Mouse (Mus musculus) heart, postnatal 0 days (tissue): Measurements from ENCODE around the gene Ssbp3. TPM values are rescaled to one million over a fixed set of nuclear protein-coding genes. Genes with fewer than 3 reads are reported as not detected.

ENCODE experiments used
- ATAC-seq: fragments of 200-750 bp; cut with Nextera tagmentation; 2 replicates; pipeline ENCODE4 v1.8.0; 2017; ENCODE audit warnings: low read depth, moderate number of reproducible peaks, moderate library complexity; ENCODE audit not compliant: insufficient read depth
- DNase-seq: peaks from one replicate; pipeline ENCODE4 v3.0.0-alpha.2; 2016; ENCODE audit warnings: low spot score
- H3K27ac ChIP-seq: fragments of 300-500 bp; sonication (generic); 2 replicates; pipeline ENCODE4 v1.5.1; 2014; ENCODE audit warnings: low read depth, mild to moderate bottlenecking
- H3K27me3 ChIP-seq: fragments of 300-500 bp; sonication (generic); 2 replicates; pipeline ENCODE4 v1.6.1; 2014; ENCODE audit warnings: low read length, mixed read lengths; ENCODE audit not compliant: control insufficient read depth, insufficient read depth
- H3K36me3 ChIP-seq: fragments of 300-500 bp; sonication (generic); replicated peaks from 2 replicates; pipeline ENCODE4 v1.6.1; 2014; ENCODE audit warnings: low read length, mixed read lengths; ENCODE audit not compliant: control insufficient read depth, insufficient read depth
- H3K4me1 ChIP-seq: fragments of 300-500 bp; sonication (generic); 2 replicates; pipeline ENCODE4 v1.6.1; 2014; ENCODE audit warnings: antibody characterized with exemption; ENCODE audit not compliant: control insufficient read depth, insufficient read depth
- H3K4me2 ChIP-seq: fragments of 300-500 bp; sonication (generic); 2 replicates; pipeline ENCODE4 v1.6.1; 2014; ENCODE audit warnings: low read depth, mild to moderate bottlenecking, low read length, moderate library complexity
- H3K4me3 ChIP-seq: fragments of 300-500 bp; sonication (generic); 2 replicates; pipeline ENCODE4 v1.5.1; 2014; ENCODE audit warnings: low read depth, low read length
- H3K9ac ChIP-seq: fragments of 300-500 bp; sonication (generic); replicated peaks from 2 replicates; pipeline ENCODE4 v1.6.1; 2014; ENCODE audit warnings: low read depth, low read length, mixed read lengths
- H3K9me3 ChIP-seq: fragments of 300-500 bp; sonication (generic); replicated peaks from 2 replicates; pipeline ENCODE4 v1.6.1; 2016; ENCODE audit warnings: low read length; ENCODE audit not compliant: control insufficient read depth
- CTCF ChIP-seq: IDR thresholded peaks from 2 replicates; pipeline ENCODE4 v1.5.1; 2016; ENCODE audit warnings: antibody characterized with exemption, control low read depth, low read depth
- EP300 ChIP-seq: IDR thresholded peaks from 2 replicates; pipeline ENCODE4 v1.6.1; 2016; ENCODE audit warnings: antibody characterized with exemption, low read depth
- WGBS: fragments of 180-500 bp; shearing (Covaris S2); extraction: QIAGEN DNeasy Blood & Tissue Kit; methylation state at CpG from one replicate; pipeline ENCODE4 v1.1.7; 2014; 5-methylcytosine and 5-hydroxymethylcytosine counted together
- polyA plus RNA-seq: library from polyadenylated mRNA; unstranded; fragments of >200 nt; fragmentation: Nextera tagmentation; extraction: Ambion mirVana; gene quantifications from 2 replicates; pipeline ENCODE4 v1.2.1, GENCODE M21; 2015
- total RNA-seq: library from RNA; depleted of rRNA; stranded (reverse); fragments of >200 nt; gene quantifications from 2 replicates; pipeline ENCODE4 v1.2.3, GENCODE M21; 2014; ENCODE audit warnings: low replicate concordance

The Ssbp3 gene
- total and polyA plus RNA-seq, 2 experiments from 2014 or later, result 25.9 to 35.6 TPM

GRCm38 (mm10) chr4:107006229-107006628, 95.7 kb downstream of the Ssbp3 start:
- ATAC-seq (no peak), DNase-seq (no peak)
- H3K4me1 ChIP-seq, result peaks cover 6% of the 10 kb centered on the region; the same call in 1 of the 2 replicates
- H3K27me3 ChIP-seq, result no peaks in the 10 kb centered on the region
- TF ChIP-seq CTCF (no peak), EP300 (no peak)
- H3K4me2 ChIP-seq, result no peak overlapping the region
- no peaks in the 10 kb centered on the region for H3K9me3 ChIP-seq
- no peak overlapping the region for H3K4me3 ChIP-seq
- no peaks in the 10 kb centered on the region; the same call in 1 of the 2 replicates for H3K36me3 ChIP-seq
- WGBS, result 65% methylated on average over 4 of the region's 4 CpGs
- no peak overlapping the region for H3K9ac ChIP-seq
- no peak overlapping the region for H3K27ac ChIP-seq

GRCm38 (mm10) chr4:107006807-107007206, 96.3 kb downstream of the Ssbp3 start:
- TF ChIP-seq CTCF, result no peak
- TF ChIP-seq EP300, result no peak
- Histone ChIP-seq H3K4me1 (peaks cover 4% of the 10 kb centered on the region), H3K9me3 (no peaks in the 10 kb centered on the region), H3K27me3 (no peaks in the 10 kb centered on the region), H3K9ac (no peak overlapping the region), H3K27ac (no peak overlapping the region), H3K4me3 (no peak overlapping the region), H3K36me3 (no peaks in the 10 kb centered on the region; the same call in 1 of the 2 replicates), H3K4me2 (no peak overlapping the region)
- 91% methylated on average over 6 of the region's 6 CpGs for WGBS
- ATAC-seq, result no peak
- DNase-seq, result no peak

- DNase-seq, result no peak
- H3K4me2 ChIP-seq, result no peak overlapping the region
- peaks cover 9% of the 10 kb centered on the region for H3K4me1 ChIP-seq
- H3K4me3 ChIP-seq, result no peak overlapping the region
- ATAC-seq, result no peak
- TF ChIP-seq EP300, result no peak
- no peak overlapping the region for H3K27ac ChIP-seq
- H3K27me3 ChIP-seq, result no peaks in the 10 kb centered on the region
- 88% methylated on average over 7 of the region's 8 CpGs for WGBS
- no peak overlapping the region for H3K9ac ChIP-seq
- H3K9me3 ChIP-seq, result no peaks in the 10 kb centered on the region
- no peaks in the 10 kb centered on the region; the same call in 1 of the 2 replicates for H3K36me3 ChIP-seq
Observed at GRCm38 (mm10) chr4:107007359-107007758, 96.9 kb downstream of the Ssbp3 start.

- DNase-seq (no peak), ATAC-seq (no peak)
- H3K4me1 ChIP-seq, result peaks cover 17% of the 10 kb centered on the region
- TF ChIP-seq CTCF (no peak), EP300 (no peak)
- H3K36me3 ChIP-seq, result no peaks in the 10 kb centered on the region; the same call in 1 of the 2 replicates
- no peaks in the 10 kb centered on the region for H3K9me3 ChIP-seq
- H3K4me2 ChIP-seq, result no peak overlapping the region
- H3K27ac ChIP-seq, result no peak overlapping the region
- 90% methylated on average over 2 of the region's 2 CpGs for WGBS
- H3K4me3 ChIP-seq, result no peak overlapping the region
- H3K9ac ChIP-seq, result no peak overlapping the region
- no peaks in the 10 kb centered on the region for H3K27me3 ChIP-seq
Observed at GRCm38 (mm10) chr4:107008161-107008560, 97.7 kb downstream of the Ssbp3 start.

DNA sequence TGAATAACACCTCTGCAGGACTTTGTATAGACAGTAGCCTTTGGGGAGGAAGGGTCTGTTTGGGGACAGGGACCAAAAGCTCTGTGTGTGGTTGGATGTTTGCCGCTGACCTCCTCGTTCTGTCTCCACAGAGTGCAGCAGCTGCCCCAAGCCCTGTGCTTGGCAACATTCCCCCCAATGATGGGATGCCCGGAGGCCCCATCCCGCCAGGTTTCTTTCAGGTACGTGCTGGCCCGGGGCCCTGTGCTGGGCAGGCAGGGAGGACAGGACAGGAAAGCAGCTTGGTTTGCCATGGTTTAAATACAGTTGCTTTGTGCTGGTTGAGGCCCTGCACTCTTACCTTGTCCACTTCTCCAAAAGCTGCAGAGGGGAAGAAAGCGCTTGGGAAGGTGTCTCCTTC, 99.0 kb downstream of the Ssbp3 start:
- no peaks in the 10 kb centered on the region; the same call in 1 of the 2 replicates for H3K36me3 ChIP-seq

More for the DNA sequence above, 99.0 kb downstream of the Ssbp3 start:
- Histone ChIP-seq H3K27ac (no peak overlapping the region), H3K4me1 (peaks cover 28% of the 10 kb centered on the region), H3K4me2 (no peak overlapping the region), H3K9ac (no peak overlapping the region), H3K27me3 (no peaks in the 10 kb centered on the region), H3K4me3 (no peak overlapping the region), H3K9me3 (no peaks in the 10 kb centered on the region)
- WGBS, result 91% methylated on average over 7 of the region's 7 CpGs
- DNase-seq (no peak), ATAC-seq (no peak)
- TF ChIP-seq CTCF (no peak), EP300 (no peak)
